Mouse (Mus musculus) heart, adult 11 months (tissue): ENCODE measurements at regions not wholly inside any gene's neighbourhood (a gene's known extent, or its start where the extent isn't known, plus 50 kb on each side); places are given as distances from the start of the nearest gene placed in this dataset.
A peak's percentile ranks its signal among the peaks of the same experiment; 100 is the strongest.

ENCODE experiments used
- DNase-seq: peaks from one replicate; pipeline ENCODE4 v3.0.0; 2022

- DNase-seq: peak; percentile 9
These were observed 155.0 kb upstream of the Fggy start for GRCm38 (mm10) chr4:95402273-95402672.

- peak; percentile 61 for DNase-seq
These were observed 140.2 kb upstream of the Fggy start for GRCm38 (mm10) chr4:95417075-95417474.

GRCm38 (mm10) chr4:95426563-95426962, 130.7 kb upstream of the Fggy start:
- DNase-seq: peak; percentile 29

- no peak for DNase-seq
These were observed 122.8 kb upstream of the Fggy start for GRCm38 (mm10) chr4:95434543-95434942.

DNA sequence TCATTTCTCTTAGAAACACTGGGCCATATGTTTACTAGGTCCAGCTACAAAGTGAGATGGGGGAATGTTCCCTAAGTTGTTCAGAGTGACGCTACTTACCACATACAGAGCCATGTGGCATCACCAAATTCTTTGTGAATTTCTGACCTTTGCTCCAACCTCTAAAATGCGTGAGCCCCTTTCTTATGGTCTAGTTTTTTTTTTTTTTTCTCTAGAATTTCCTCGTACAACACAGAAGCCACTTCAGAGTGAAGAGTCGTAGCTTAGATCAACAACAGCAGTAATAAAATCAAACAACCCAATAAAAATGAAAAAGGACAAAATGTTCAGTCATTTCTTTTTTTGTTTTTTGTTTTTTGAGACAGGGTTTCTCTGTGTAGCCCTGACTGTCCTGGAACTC, 122.2 kb upstream of the Fggy start:
- no peak for DNase-seq

- no peak for DNase-seq
These were observed 117.5 kb upstream of the Fggy start for GRCm38 (mm10) chr4:95439834-95440233.

GRCm38 (mm10) chr4:95443854-95444811, 113.2 kb upstream of the Fggy start:
- DNase-seq: no peak

DNA sequence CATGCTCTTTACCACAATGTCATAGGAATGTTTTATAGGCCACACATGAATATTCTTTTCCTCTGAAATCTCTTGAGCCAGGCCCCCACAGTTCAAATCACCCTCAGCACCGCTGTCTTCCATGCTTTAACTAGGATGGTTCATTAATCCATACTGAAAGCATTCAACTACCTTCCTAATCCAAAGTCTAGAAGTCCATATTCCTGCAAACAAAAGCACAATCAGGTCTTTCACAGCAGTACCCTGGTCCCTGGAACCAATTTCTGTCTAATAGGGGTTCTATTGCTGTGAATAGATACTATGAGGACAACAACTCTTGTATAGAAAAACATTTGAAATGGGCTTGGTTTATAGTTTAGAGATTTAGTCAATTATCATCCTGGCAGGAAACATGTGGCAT, 107.0 kb upstream of the Fggy start:
- no peak for DNase-seq

GRCm38 (mm10) chr4:95451831-95452230, 105.5 kb upstream of the Fggy start:
- DNase-seq: no peak

GRCm38 (mm10) chr4:95456318-95456717, 101.0 kb upstream of the Fggy start:
- DNase-seq: no peak

DNA sequence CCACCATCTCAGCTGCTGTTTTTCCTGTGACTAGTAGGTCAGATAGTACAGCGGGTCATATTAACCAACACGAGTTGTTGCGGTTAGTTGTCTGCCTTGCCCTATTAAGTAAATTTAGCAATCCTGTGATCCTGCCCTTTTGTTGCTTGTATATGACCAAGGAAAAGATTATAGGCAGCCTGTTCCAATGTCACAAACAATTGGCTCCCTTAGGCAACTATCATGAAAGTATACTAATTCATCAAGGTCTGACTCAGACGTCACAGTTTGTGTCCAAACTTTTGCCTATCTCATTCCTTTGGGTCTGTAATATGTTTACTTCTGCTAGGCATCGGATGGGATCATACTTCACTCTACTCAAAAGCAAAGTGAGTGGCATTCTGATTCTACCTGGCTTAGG, 100.4 kb upstream of the Fggy start:
- no peak for DNase-seq

- DNase-seq: no peak
These were observed 94.8 kb upstream of the Fggy start for GRCm38 (mm10) chr4:95462476-95462875.

- peak; percentile 97 for DNase-seq
These were observed 94.1 kb upstream of the Fggy start for GRCm38 (mm10) chr4:95463082-95463825.

- peak; percentile 90 for DNase-seq
These were observed 90.7 kb upstream of the Fggy start for GRCm38 (mm10) chr4:95466647-95467046.

GRCm38 (mm10) chr4:95467526-95467925, 89.8 kb upstream of the Fggy start:
- DNase-seq: no peak

DNA sequence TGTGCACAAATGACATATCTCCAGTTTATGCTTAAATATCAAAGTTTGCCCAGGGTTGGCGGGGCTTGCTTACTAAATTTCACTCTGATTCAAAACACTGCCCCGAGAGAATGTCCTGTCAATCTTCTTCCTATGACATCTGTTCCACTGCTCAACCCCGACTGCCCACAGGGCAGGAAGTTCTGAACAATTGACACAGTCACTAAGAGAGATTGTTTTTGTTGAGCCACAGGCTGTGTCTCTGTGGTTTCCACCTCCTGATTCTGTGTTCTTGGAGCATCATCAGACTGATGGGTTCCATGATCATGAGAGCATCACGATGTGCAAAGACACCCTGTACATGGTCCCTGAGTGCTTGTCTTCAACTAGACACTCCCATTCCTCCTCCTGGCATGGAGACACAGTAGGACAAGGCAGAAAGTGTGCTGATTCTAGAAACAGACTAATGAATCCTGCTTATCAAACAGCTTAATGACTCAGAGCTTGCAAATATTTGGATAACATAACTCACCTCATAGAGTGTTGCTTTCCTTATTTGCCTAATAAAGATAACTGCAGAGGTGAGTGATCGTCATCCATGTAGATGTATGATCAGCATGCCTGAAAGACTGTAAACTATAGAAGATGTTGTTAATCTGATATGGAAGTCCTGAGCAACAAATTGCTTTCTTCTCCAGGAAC, 82.4 kb upstream of the Fggy start:
- peak; percentile 91 for DNase-seq

DNA sequence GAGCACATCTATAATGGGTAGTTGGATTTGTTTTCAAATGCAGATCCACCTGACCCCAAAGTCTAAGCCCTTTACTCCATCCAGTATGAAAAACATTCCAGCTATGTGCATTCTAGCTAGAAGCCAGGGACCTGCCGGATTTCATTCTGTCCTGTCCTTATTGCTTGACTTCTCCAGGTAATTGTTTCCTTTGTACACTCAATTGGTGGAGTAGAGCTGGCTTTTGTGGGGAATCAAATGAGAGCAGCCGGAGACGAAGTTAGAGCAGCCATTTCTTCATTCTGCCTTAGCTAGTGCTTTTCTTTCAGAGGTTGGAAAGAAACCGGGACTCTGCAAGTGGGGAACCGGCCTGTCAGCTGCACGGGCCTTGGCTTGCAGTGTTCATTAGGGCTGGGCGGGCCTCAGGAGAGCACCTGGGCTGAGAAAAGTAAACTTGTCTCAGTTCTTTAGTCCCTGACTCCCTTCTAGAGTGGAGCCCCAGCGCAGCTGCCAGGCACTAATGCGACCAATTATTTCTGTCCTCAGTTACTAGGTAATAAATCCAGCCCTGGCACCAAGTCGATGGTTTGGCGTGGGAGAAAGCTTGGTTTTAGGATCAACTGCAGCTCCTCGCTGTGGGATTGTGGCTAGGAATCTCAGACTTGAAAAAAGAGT, 81.1 kb upstream of the Fggy start:
- no peak for DNase-seq

- DNase-seq: peak; percentile 99
These were observed 73.7 kb upstream of the Fggy start for GRCm38 (mm10) chr4:95483571-95483970.

GRCm38 (mm10) chr4:95487323-95487722, 70.0 kb upstream of the Fggy start:
- peak; percentile 88 for DNase-seq

- no peak for DNase-seq
These were observed 69.3 kb upstream of the Fggy start for GRCm38 (mm10) chr4:95487969-95488368.

DNA sequence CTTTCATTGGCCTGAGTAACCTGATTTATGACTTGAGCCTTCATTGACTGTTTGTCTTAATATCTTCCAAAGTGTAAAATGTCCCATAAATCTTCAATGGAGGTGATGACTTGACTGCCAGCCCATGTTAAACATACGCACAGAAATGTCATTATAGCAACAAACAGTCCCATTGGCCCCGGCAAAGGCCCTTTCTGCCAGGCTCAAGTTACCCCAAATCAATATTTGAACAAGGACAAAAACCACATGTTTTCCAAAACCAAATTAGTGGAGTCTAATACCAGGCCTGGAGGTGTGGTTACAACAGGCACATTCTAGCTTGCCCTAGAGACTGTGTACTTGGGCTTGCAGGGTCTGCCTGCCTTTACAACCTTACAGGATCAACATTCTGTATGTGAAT, 68.2 kb upstream of the Fggy start:
- no peak for DNase-seq

- DNase-seq: peak; percentile 94
These were observed 57.0 kb upstream of the Fggy start for GRCm38 (mm10) chr4:95500265-95500664.

DNA sequence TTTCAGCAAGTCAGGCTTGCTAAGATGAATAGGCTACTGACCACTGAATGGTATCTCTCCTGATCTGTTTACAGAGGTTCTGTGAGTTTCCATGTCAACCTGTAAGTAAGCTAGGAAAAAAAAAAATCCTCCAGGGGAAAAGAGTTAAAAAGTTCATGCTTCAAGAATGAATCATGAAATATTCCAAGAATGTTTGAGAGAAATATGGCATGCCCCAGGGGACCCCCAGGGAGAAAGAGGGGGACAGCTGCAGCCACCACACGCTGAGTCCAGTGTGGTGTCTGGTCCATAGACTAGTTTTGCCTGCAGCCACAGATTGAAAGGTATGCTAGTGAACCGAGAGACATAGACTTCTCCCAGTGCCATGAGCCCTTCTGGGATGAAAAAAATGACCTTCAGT, 56.1 kb upstream of the Fggy start:
- DNase-seq: no peak
